Mouse (Mus musculus): Measurements from ENCODE around the gene Gm49322.
"Not testable (repeated sequence)": the region's sequence is repeated elsewhere in the genome, so short reads cannot be mapped to it uniquely, and the experiment has no call there.

The Gm49322 gene

GRCm38 (mm10) chr10:80605721-80606120 is at the start of gene Gm49322:
Gene Gm49322, plus strand, starts transcription at chr10:80606021.
- not testable (repeated sequence) for DNase-seq (ENCODE audit: low spot score)

GRCm38 (mm10) chr10:80557346-80557965 is 48.4 kb upstream of the Gm49322 start:
- DNase-seq (ENCODE audit: low spot score) = peak; percentile 73

DNA sequence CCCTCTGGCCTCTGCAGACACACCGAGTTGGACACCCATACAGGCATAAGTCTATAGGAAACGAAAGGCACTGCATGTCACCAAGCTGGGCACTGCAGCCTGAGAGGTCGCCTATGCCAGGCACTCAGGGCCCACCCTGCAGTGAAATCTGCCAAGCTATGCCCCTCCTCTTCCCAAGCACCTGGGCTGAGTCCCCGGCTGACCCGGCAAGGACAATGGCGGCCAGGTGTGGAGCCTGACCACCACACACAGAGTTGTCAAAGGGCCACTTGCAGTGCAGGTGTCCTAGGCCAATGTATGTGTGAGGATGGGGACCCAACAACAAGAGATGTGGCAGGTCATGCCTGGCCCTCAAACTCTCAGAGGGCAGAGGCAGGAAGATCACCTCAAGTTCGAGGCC is 46.4 kb upstream of the Gm49322 start:
- no peak for DNase-seq (ENCODE audit: low spot score)

DNA sequence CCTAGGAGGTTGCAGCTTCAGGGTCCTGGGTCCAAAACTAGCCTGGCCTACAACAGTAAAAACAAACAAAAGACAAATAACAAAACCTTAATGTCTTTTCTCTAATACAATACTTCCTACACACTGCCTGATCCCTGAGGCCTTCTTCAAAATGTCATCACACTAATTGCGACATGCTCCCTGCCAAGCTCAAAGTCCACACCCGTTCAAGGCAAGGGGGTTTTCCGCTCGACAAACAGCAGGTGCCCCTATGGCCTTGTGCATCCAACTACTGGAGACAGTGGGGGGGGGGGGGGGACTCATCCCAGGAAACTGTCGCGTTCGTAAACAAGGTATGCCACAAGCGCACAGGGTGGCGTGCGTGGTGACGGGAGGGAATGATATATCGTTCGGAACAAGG is 45.2 kb upstream of the Gm49322 start:
- no peak for DNase-seq (ENCODE audit: low spot score)

- peak; percentile 91 for DNase-seq (ENCODE audit: low spot score)
Measured at GRCm38 (mm10) chr10:80561116-80561944, 44.5 kb upstream of the Gm49322 start, which contains the start of gene Rexo1. Gene Rexo1, minus strand, starts transcription at chr10:80561560.

- peak; percentile 77 for DNase-seq (ENCODE audit: low spot score)
Measured at GRCm38 (mm10) chr10:80566375-80567092, 39.3 kb upstream of the Gm49322 start.

GRCm38 (mm10) chr10:80568876-80569275 is 36.9 kb upstream of the Gm49322 start:
- no peak for DNase-seq (ENCODE audit: low spot score)

GRCm38 (mm10) chr10:80569664-80570066 is 36.2 kb upstream of the Gm49322 start:
- DNase-seq (ENCODE audit: low spot score) = peak; percentile 77

GRCm38 (mm10) chr10:80570419-80570818 is 35.4 kb upstream of the Gm49322 start:
- no peak for DNase-seq (ENCODE audit: low spot score)

DNA sequence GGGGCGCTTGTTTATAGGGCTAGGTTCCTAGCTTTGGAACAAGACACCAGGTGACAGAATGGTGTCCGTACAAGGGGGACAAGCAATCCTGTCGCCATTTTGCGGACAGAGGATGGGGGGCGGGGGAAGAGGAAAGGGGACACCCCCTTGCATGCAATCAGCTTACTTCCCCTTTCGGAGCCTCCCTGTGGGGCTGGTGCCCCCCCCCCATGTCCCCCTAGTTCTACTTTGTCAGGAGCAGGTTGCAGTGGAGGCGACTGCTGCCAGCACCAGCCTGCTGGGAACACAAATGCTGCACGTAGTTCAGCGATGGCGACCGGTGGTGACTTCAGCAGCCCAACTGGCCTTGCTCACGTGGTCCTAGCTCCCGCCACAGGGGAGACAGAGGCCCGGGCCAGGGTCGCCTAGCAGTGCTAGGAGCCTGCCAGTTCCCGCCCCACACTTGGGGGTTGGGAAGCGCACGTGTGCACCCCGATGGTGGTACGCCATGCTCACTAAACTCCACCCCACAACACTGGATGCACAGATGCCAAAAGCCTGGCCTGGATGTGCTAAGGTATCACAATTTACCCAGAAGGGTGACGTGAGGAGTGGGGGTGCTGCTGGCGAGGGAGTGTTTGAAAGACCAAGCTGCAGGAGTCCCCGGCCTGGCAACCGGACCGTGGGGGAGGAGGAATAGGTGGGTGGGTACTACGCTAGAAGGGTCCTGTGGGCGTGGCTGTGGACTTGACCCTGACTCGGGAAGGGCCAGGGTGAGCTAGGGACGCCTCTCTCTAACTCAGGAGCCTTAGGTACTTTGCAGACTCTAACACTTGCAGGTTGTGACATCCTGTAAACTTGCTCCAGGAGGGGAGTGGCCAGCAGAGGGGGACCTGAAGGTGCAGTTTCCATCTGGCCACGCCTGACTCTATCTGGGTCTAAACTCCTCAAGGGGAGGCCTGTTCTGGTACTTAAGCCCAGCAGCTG is 34.7 kb upstream of the Gm49322 start:
- no peak for DNase-seq (ENCODE audit: low spot score)

GRCm38 (mm10) chr10:80572477-80572876 is 33.3 kb upstream of the Gm49322 start:
- no peak for DNase-seq (ENCODE audit: low spot score)

- no peak for DNase-seq (ENCODE audit: low spot score)
Measured at GRCm38 (mm10) chr10:80573944-80574343, 31.9 kb upstream of the Gm49322 start.

GRCm38 (mm10) chr10:80574896-80575295 is 30.9 kb upstream of the Gm49322 start:
- DNase-seq (ENCODE audit: low spot score) = no peak

GRCm38 (mm10) chr10:80575925-80576324 is 29.9 kb upstream of the Gm49322 start:
- no peak for DNase-seq (ENCODE audit: low spot score)

DNA sequence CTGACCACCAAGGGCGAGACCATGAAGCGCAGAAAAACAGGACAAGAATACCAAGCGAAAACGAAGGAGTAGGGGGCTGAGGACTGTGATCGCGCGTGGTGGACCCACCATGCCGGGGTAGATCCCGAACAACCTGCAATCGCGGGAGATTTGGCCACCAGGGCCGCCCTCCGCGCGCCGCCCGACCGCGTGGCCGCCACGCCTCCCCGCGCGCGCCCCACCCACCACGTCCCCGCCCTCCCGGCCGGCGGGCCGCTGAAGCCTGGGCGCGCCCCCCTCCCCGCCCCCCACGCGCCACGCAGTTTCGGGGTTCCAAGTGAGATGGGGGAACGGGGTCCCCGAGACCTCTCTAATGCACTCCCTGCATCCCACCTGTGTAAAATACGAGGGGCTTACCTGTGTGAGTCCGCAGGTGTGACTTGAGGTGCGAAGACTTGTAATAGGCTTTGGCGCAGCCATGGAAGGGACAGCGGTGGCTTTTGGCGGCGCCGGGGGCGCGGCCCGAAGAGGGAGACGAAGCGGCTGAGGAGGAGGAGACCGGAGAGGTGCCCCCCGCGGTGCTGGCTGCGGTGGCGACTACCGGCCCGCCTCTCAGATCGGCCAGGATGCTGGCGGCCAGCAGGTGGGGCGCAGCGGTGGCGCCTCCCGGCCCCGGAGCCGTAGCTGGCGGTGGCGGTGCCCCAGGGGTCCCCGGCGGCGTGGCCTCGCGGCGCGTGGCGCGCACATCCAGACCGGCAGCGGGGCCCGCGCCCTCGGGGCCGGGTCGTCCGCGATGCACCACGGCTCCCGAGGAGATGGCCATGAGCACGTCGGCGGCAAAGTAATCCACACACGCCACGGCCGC is 29.2 kb upstream of the Gm49322 start:
- peak; percentile 58 for DNase-seq (ENCODE audit: low spot score)

DNA sequence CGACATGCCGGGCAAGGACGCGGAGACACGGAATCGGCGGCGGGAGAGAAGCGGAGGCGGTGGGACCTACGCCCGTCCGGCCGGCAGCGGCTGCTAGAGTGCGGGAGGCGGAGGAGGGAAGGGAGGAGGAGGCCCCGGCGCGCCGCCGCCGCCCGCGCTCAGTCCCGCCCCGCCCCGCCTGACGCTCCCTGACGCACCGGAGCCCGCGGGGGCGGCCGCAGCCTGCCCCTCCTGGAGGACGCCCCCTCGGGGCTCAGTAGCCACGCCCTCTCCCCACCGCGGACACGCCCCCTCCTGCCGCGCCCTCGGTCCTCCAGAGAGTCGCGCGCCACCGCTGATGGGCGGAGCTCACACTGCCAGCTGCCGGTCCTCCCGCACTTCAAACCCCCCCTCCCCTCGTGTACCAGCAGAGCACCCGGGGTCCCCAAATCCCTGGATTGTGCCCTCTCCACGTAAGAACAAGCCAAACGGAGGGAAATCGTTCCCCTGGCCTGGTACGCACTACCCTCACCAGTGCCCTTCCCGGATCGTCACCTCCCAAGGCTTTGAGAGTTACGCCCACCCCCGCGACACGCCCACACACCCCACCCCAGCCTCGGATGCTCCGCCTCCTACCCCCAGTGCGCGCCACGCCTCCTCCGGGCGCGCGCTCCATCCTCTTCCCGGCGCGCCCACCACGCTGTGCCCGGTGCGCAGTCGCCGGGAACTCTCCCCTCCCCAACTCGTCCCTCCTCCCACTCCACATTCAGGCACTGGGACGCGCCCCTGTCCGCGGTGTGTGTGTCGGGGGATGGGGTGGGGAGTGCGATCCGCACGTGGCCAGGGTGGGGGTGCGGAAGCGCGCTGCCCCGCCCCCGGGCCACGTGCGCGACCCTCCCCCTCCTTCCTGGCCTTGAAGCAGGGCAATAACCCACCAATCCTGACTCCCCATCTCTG is 28.4 kb upstream of the Gm49322 start, which contains the start of gene Klf16:
Gene Klf16, minus strand, starts transcription at position 127 of the 936 bp plus-strand sequence.
- peak; percentile 95 for DNase-seq (ENCODE audit: low spot score)

DNA sequence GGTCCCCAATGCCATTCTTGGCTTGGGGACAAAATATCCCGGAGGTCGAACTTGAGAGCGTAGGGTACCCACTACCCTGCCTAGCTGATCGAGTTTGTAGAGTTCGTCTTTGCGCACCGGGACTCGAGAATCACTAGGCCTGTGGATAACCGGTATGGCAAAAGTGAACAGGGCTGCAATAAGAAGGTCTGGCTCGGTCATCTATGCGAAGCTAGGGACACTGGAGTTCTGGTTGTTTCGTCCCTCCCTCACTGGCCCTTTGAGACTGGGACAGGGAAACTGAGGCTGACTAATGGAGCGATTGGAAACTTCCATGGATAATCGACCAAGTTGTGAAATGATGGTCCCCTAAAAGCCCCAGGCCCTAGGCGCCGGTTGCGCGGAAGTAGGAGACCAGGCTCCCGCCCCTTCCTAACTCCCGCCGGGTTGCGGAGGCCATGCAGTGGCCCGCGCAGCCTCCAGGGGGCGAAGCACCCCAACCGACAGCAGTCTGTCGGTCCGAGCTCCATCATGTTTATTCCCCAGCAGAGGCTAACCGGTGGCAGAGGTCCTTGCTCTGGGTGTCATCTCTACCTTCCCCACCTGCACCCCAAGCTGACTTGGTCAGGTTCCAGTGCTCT is 27.6 kb upstream of the Gm49322 start:
- peak; percentile 75 for DNase-seq (ENCODE audit: low spot score)

GRCm38 (mm10) chr10:80578911-80579310 is 26.9 kb upstream of the Gm49322 start:
- no peak for DNase-seq (ENCODE audit: low spot score)

GRCm38 (mm10) chr10:80583047-80583446 is 22.8 kb upstream of the Gm49322 start:
- DNase-seq (ENCODE audit: low spot score) = no peak
